Mouse (Mus musculus) erythroblast, embryonic 14.5 days (primary cell): ENCODE data around the gene Ptk6.

Experiments
- GATA1 ChIP-seq: IDR thresholded peaks from 2 replicates; pipeline ENCODE4 v1.6.1; 2012; ENCODE audit warnings: low read length, inconsistent platforms, mixed read lengths
- TAL1 ChIP-seq: IDR thresholded peaks from 3 replicates; pipeline ENCODE4 v1.6.1; 2012; ENCODE audit warnings: low read length, inconsistent platforms, mixed read lengths

- TF ChIP-seq GATA1 = no peak
- TF ChIP-seq TAL1 = no peak
Measured at GRCm38 (mm10) chr2:181241602-181242313, 39.2 kb upstream of the Ptk6 start, which contains the start of gene Helz2.
